In genomic region chr7:111075288-111075687, GRCm38 (mm10) we compare ENCODE assay signal across 26 mouse cellular contexts. TPM values are rescaled to one million over a fixed set of nuclear protein-coding genes. Genes with fewer than 3 reads are reported as not detected.
DNase-seq lines count a peak whose midpoint lies in the region; ATAC-seq and TF ChIP-seq lines count a peak whose summit lies in the region.
"Had no signal": no experiment of that assay in that cellular context is flagged by ENCODE, and none has a peak within 500 bp of the region (broad histone marks: within the 10 kb centered on the region; RNA-seq: fewer than 3 reads in every experiment).

No protein-coding gene starts in this region.

- peak; percentile 16; the same call in 1 of the 2 replicates for TF ChIP-seq POLR2A in heart, adult 2 months (IDR thresholded peaks at IDR 0.05; ENCODE audit: insufficient read depth, low read depth, low read length)

- H3K4me2 ChIP-seq in heart, embryonic 15.5 days: no peak overlapping the region
- H3K4me2 ChIP-seq in kidney, embryonic 15.5 days: no peak overlapping the region
- H3K4me2 ChIP-seq: hindbrain, embryonic 14.5 days had no signal

- no peaks in the 10 kb centered on the region for H3K9me3 ChIP-seq in heart, embryonic 15.5 days (replicated peaks)
- no peaks in the 10 kb centered on the region for H3K9me3 ChIP-seq in kidney, embryonic 15.5 days (replicated peaks)
- H3K9me3 ChIP-seq: G1E; heart, embryonic 10.5 days had no signal

- no peaks in the 10 kb centered on the region for H3K27me3 ChIP-seq in heart, adult 2 months (ENCODE audit: control insufficient read depth, insufficient read depth, low read length)
- H3K27me3 ChIP-seq in heart, embryonic 15.5 days: no peaks in the 10 kb centered on the region
- H3K27me3 ChIP-seq in kidney, embryonic 15.5 days: no peaks in the 10 kb centered on the region
- H3K27me3 ChIP-seq: CH12.LX, Patski had no signal

- DNase-seq in heart, adult 2 months: no peak
- DNase-seq in heart, adult 9 months (ENCODE audit: low spot score in 2 of 2): no peak
- no peak for DNase-seq in heart, adult 18-20 months
- peak; percentile 12 for DNase-seq in induced T-regulatory cell, adult 2 months (ENCODE audit: low read depth)
- DNase-seq in naive thymus-derived CD4-positive, alpha-beta T cell, adult 2 months (ENCODE audit: low read depth): peak; percentile 15
- DNase-seq: adrenal gland, postnatal 10 days; adrenal gland, postnatal 36 days; B cell, adult 2 months; cerebellum, adult 18-20 months; cerebellum, adult 9-10 months; cerebellum, postnatal 14 days; forebrain, postnatal 0 days; gastrocnemius, adult 2 months; gastrocnemius, postnatal 14 days; heart, postnatal 4 days; kidney, adult 2 months had no signal

- WGBS in heart, adult 2 months: 65% methylated on average over 4 of the region's 4 CpGs
- WGBS in heart, embryonic 15.5 days: 43% methylated on average over 4 of the region's 4 CpGs
- WGBS in kidney, embryonic 15.5 days: 89% methylated on average over 4 of the region's 4 CpGs

- H3K27ac ChIP-seq in heart, adult 2 months: peak overlapping the region; percentile 27; the same call in 1 of the 2 replicates
- H3K27ac ChIP-seq in heart, embryonic 15.5 days: peak overlapping the region; percentile 57
- H3K27ac ChIP-seq in kidney, embryonic 15.5 days: no peak overlapping the region
- H3K27ac ChIP-seq: gastrocnemius, adult 2 months; heart, embryonic 10.5 days; hindbrain, embryonic 14.5 days; hindbrain, postnatal 0 days had no signal

- intact Hi-C loops in heart, adult 2 months (cut with DNase I): no loop called here

- no peak overlapping the region for H3K4me3 ChIP-seq in heart, adult 2 months
- no peak overlapping the region for H3K4me3 ChIP-seq in heart, embryonic 15.5 days
- H3K4me3 ChIP-seq in kidney, embryonic 15.5 days (replicated peaks): no peak overlapping the region
- H3K4me3 ChIP-seq: gastrocnemius, adult 2 months; heart, embryonic 10.5 days had no signal

- no peak for TF ChIP-seq CTCF in heart, adult 2 months (IDR thresholded peaks at IDR 0.05)

- no peak; the same call in 1 of the 2 replicates for ATAC-seq in heart, embryonic 15.5 days (replicated peaks; ENCODE audit: insufficient number of reproducible peaks, insufficient read depth, low FRiP score, low read depth)
- ATAC-seq in kidney, embryonic 15.5 days (replicated peaks; ENCODE audit: low FRiP score): no peak
- ATAC-seq: forebrain, embryonic 14.5 days; forebrain, postnatal 0 days; hindbrain, postnatal 0 days; intestine, postnatal 0 days; Patski had no signal

- no peak for TF ChIP-seq EP300 in heart, adult 2 months (IDR thresholded peaks at IDR 0.05; ENCODE audit: insufficient read depth, low read depth, low read length)

- H3K9ac ChIP-seq in heart, adult 2 months (ENCODE audit: low read depth, low read length): no peak overlapping the region
- no peak overlapping the region for H3K9ac ChIP-seq in heart, embryonic 15.5 days
- H3K9ac ChIP-seq in kidney, embryonic 15.5 days: no peak overlapping the region
- H3K9ac ChIP-seq: forebrain, postnatal 0 days; hindbrain, embryonic 14.5 days had no signal

- no peaks in the 10 kb centered on the region for H3K79me2 ChIP-seq in heart, adult 2 months (replicated peaks; ENCODE audit: control insufficient read depth, insufficient read depth, low read length)

- H3K36me3 ChIP-seq in heart, adult 2 months (ENCODE audit: control insufficient read depth, insufficient read depth, low read length): peaks cover 86% of the 10 kb centered on the region
- H3K36me3 ChIP-seq in heart, embryonic 15.5 days: peaks cover 91% of the 10 kb centered on the region
- H3K36me3 ChIP-seq in kidney, embryonic 15.5 days: peaks cover 93% of the 10 kb centered on the region

- H3K4me1 ChIP-seq in heart, adult 2 months (ENCODE audit: control insufficient read depth, insufficient read depth, low read length): peaks cover 7% of the 10 kb centered on the region
- peaks cover 49% of the 10 kb centered on the region for H3K4me1 ChIP-seq in heart, embryonic 15.5 days (replicated peaks)
- H3K4me1 ChIP-seq in kidney, embryonic 15.5 days: peaks cover 12% of the 10 kb centered on the region
- H3K4me1 ChIP-seq: heart, embryonic 10.5 days had no signal

RNA-seq across cellular contexts. Expression of gene Eif4g2, which starts 7.5 kb away (rescaled TPM):
- 1,000 to 10,000 TPM in 1 of 2 experiments, 100 to 1,000 TPM in 1; 958 to 1,084 TPM for total RNA-seq in heart, adult 2 months (2021)
- 174 and 435 TPM in 2 replicates for polyA plus RNA-seq in heart, adult 2 months (2012; rRNA removed)
- polyA plus RNA-seq in heart, embryonic 15.5 days (2015; fragmentation: Nextera tagmentation; extraction: Ambion mirVana): 528 and 555 TPM in 2 replicates
- total RNA-seq in heart, adult 18-20 months (2021): 1,000 to 10,000 TPM; 1,006 to 1,066 TPM
- polyA plus RNA-seq in kidney, embryonic 15.5 days (2015; fragmentation: Nextera tagmentation; extraction: Ambion mirVana): 872 and 889 TPM in 2 replicates

RNA-seq across cellular contexts. Expression of gene Ctr9, which starts 46.5 kb away (rescaled TPM):
- total RNA-seq in heart, adult 2 months (2021): 10 to 100 TPM; 13.0 to 14.6 TPM
- 5.8 and 11.1 TPM in 2 replicates for polyA plus RNA-seq in heart, adult 2 months (2012; rRNA removed)
- 38.9 and 45.1 TPM in 2 replicates for polyA plus RNA-seq in heart, embryonic 15.5 days (2015; fragmentation: Nextera tagmentation; extraction: Ambion mirVana)
- total RNA-seq in heart, adult 18-20 months (2021): 10 to 100 TPM; 12.6 to 15.7 TPM
- polyA plus RNA-seq in kidney, embryonic 15.5 days (2015; fragmentation: Nextera tagmentation; extraction: Ambion mirVana): 71.6 and 78.1 TPM in 2 replicates

Comparison
In these comparisons a context has a peak if more than half of its experiments do, and no peak if none do; other contexts are left out.
1. DNase-seq: peak in induced T-regulatory cell, adult 2 months (single experiment) and naive thymus-derived CD4-positive, alpha-beta T cell, adult 2 months (single experiment); none in heart, adult 2 months (0 of 2), heart, adult 9 months (0 of 2) and heart, adult 18-20 months (0 of 2).